Mouse (Mus musculus) G1E (cell line): ENCODE data around the gene Tmem106c.

Source experiments
- CTCF ChIP-seq: IDR thresholded peaks from 2 replicates; pipeline ENCODE4 v1.5.1; 2012; ENCODE audit warnings: low read depth, low read length, inconsistent platforms, mixed read lengths
- GATA1 ChIP-seq: IDR thresholded peaks from 2 replicates; pipeline ENCODE4 v1.6.1; 2012; ENCODE audit warnings: borderline replicate concordance, low read length, inconsistent platforms, mixed read lengths
- GATA2 ChIP-seq: IDR thresholded peaks from 2 replicates; pipeline ENCODE4 v1.6.1; 2012; ENCODE audit warnings: low read depth, low read length, inconsistent platforms, borderline replicate concordance
- POLR2AphosphoS5 ChIP-seq: IDR thresholded peaks from 2 replicates; pipeline ENCODE4 v1.6.1; 2012; ENCODE audit warnings: low read depth, low read length, inconsistent platforms; ENCODE audit not compliant: insufficient replicate concordance
- TAL1 ChIP-seq: conservative IDR thresholded peaks from 2 replicates; pipeline ENCODE4 v1.6.1; 2012; ENCODE audit warnings: low read depth, low read length, inconsistent platforms, mixed read lengths

DNA sequence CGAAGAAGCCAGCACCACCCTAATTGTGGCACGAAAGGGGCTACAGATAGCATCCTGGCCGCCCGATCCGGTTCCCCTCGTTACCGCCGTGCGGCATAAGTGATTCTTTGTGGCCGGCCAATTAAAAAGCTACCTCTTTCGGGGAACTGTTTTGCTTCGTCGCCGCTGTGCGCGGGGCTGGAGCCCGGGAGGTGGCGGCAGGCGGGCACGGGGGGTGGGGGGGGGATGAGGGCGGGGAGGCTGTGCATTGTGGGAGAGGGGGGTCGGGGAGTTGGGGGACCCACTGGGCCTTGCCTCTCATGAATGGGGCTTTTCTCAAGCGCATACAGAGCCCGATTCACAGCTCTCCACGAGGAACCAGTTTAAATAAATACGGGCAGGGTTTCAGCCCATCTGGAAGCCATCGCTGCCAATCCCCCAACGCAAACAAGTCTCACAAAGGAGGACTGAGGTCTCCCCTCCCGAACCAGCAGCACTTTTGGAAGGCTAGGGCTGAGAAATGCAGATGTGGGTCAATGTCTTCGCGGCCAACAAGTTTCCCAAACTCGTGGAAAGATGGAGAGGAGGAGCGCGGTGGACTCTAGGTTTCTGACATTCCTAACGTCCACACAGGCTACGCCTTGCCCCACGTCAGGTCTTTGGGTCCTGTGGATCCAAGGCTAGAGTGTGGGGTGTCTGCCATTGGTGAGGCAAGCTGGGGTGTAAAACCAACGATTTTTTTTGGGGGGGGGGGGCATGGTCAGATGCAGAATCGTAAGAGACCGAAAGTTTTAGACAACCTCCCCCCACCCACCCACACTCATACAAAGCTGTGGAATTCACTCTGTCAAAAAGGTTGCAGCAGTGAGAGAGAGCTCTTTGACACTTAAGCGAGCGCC lies 38.4 kb downstream of the Tmem106c start:
- TF ChIP-seq CTCF (no peak), GATA1 (no peak), TAL1 (no peak), POLR2AphosphoS5 (no peak), GATA2 (no peak)
